Mouse (Mus musculus): ENCODE measurements at regions not wholly inside any gene's neighbourhood (a gene's known extent, or its start where the extent isn't known, plus 50 kb on each side); places are given as distances from the start of the nearest gene placed in this dataset.

- no peak for TF ChIP-seq CTCF (IDR thresholded peaks at IDR 0.05; ENCODE audit: insufficient read depth, low read depth, low read length)
- TF ChIP-seq POLR2A (IDR thresholded peaks at IDR 0.05; ENCODE audit: insufficient read depth, low read depth, low read length): no peak
These were observed 197.2 kb downstream of the Dad1 start for GRCm38 (mm10) chr14:54056691-54057090.

Measured in olfactory bulb, adult 2 months (tissue).